Comparison of ENCODE assay signal across 20 mouse cellular contexts in genomic region chr10:44163028-44163427, GRCm38 (mm10). TPM values are rescaled to one million over a fixed set of nuclear protein-coding genes. Genes with fewer than 3 reads are reported as not detected.
A peak's percentile ranks its signal among the peaks of the same experiment; 100 is the strongest.
DNase-seq lines count a peak whose midpoint lies in the region; ATAC-seq lines count a peak whose summit lies in the region.
"Had no signal": no experiment of that assay in that cellular context is flagged by ENCODE, and none has a peak within 500 bp of the region (broad histone marks: within the 10 kb centered on the region; RNA-seq: fewer than 3 reads in every experiment).

No protein-coding gene starts in this region.

- no peak for DNase-seq in frontal cortex, adult 2 months (ENCODE audit: extremely low spot score in 1 of 2, low spot score in 1 of 2)
- peak; percentile 46 for DNase-seq in 416B (ENCODE audit: low read depth)
- DNase-seq in Muller cell, postnatal 12 days (ENCODE audit: inconsistent ontology term): no peak
- no peak for DNase-seq in thymus, postnatal 4 days
- DNase-seq: adrenal gland, adult 2 months; adrenal gland, postnatal 10 days; adrenal gland, postnatal 25 days; cerebellum, adult 11 months; cerebellum, adult 18-20 months; cerebellum, adult 8-10 months; cerebellum, adult 9-11 months; cerebellum, postnatal 14 days; cerebellum, postnatal 36 days; embryo, embryonic 11 days; forebrain, postnatal 0 days had no signal

- ATAC-seq in frontal cortex, adult (ENCODE audit: low TSS enrichment): peak; percentile 64
- ATAC-seq in granulocyte monocyte progenitor cell, adult 5-6 weeks (replicated peaks; ENCODE audit: poor library complexity, severe bottlenecking): peak; percentile 84
- peak; percentile 40; the same call in 1 of the 2 replicates for ATAC-seq in megakaryocyte progenitor cell, adult 5-6 weeks (replicated peaks; ENCODE audit: poor library complexity)
- ATAC-seq: forebrain, embryonic 13.5 days; forebrain, embryonic 15.5 days; forebrain, postnatal 0 days had no signal

RNA-seq across cellular contexts. Expression of gene Crybg1, which starts 14.4 kb away (rescaled TPM):
- 2.0 and 2.5 TPM in 2 replicates for polyA plus RNA-seq in frontal cortex, adult 2 months (2012; rRNA removed)
- 0.15 and 0.28 TPM in 2 replicates for total RNA-seq in granulocyte monocyte progenitor cell, adult 5-6 weeks (2014; fragmentation: Nextera tagmentation)
- total RNA-seq in granulocyte monocyte progenitor cell, adult 5-6 weeks (2017): 0.31 and 0.47 TPM in 2 replicates
- total RNA-seq in megakaryocyte progenitor cell, adult 5-6 weeks (2015): 0.42 and 0.90 TPM in 2 replicates
- total RNA-seq in megakaryocyte progenitor cell, adult 5-6 weeks (2017): 0.41 and 0.46 TPM in 2 replicates
